Mouse (Mus musculus): ENCODE measurements at regions not wholly inside any gene's neighbourhood (a gene's known extent, or its start where the extent isn't known, plus 50 kb on each side); places are given as distances from the start of the nearest gene placed in this dataset.

DNA sequence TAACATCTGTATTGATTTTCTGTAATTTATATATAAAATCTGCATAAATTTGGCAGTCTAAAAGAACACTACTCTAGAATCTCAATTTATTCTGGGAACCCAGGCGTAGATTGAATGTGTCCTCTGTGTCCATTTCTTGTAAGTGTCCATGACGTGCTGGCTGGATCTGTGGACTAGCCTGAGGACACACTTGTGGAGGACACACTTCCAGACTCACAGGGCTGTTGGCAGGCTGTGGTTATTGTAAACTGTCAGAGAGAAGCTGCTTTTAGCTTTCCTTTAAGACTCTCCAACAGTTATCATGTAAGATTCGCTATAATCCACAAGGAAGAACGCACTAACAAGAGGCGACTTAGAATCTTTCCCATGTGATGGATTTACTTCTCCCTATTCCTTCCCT, 200.2 kb downstream of the Wnt5a start:
- no peak for TF ChIP-seq EP300 (IDR thresholded peaks at IDR 0.05; ENCODE audit: low read length)
- no peak for TF ChIP-seq CHD2 (IDR thresholded peaks at IDR 0.05; ENCODE audit: low read length)
- no peak for TF ChIP-seq CTCF (conservative IDR thresholded peaks at IDR 0.05 in 1 of 2, IDR thresholded peaks at IDR 0.05 in 1 of 2; ENCODE audit: low read depth in 2 of 2, low read length in 2 of 2)
- no peak for TF ChIP-seq MAX (IDR thresholded peaks at IDR 0.05; ENCODE audit: low read length)
- TF ChIP-seq UBTF (IDR thresholded peaks at IDR 0.05; ENCODE audit: low read depth, low read length): no peak
- TF ChIP-seq POLR2A (IDR thresholded peaks at IDR 0.05; ENCODE audit: low read depth, low read length): no peak
- TF ChIP-seq ELF1 (IDR thresholded peaks at IDR 0.05; ENCODE audit: low read depth, low read length): no peak
- no peak for TF ChIP-seq ZC3H11A (IDR thresholded peaks at IDR 0.05; ENCODE audit: low read depth, low read length)
- TF ChIP-seq HCFC1 (IDR thresholded peaks at IDR 0.05; ENCODE audit: low read depth, low read length): no peak
- no peak for TF ChIP-seq RAD21 (IDR thresholded peaks at IDR 0.05; ENCODE audit: low read depth, low read length)
- no peak for TF ChIP-seq ZMIZ1 (IDR thresholded peaks at IDR 0.05; ENCODE audit: low read depth, low read length)
- TF ChIP-seq BHLHE40 (IDR thresholded peaks at IDR 0.05; ENCODE audit: low read depth, low read length): no peak
- no peak for TF ChIP-seq USF1 (IDR thresholded peaks at IDR 0.05; ENCODE audit: low read depth, low read length)

Data from CH12.LX (cell line).